Mouse (Mus musculus) adipocyte (in vitro differentiated cells): ENCODE data around the gene Nfe2l2.

Source experiments
- DNase-seq: peaks from one replicate; pipeline ENCODE4 v3.0.0-alpha.2; 2016; ENCODE audit warnings: low spot score

Nfe2l2 gene

GRCm38 (mm10) chr2:75685458-75685861 is 19.0 kb downstream of the Nfe2l2 start:
- peak; percentile 87 for DNase-seq

GRCm38 (mm10) chr2:75684526-75684925 is 19.9 kb downstream of the Nfe2l2 start:
- DNase-seq, result no peak

GRCm38 (mm10) chr2:75682978-75683709 is 21.3 kb downstream of the Nfe2l2 start:
- peak; percentile 82 for DNase-seq

GRCm38 (mm10) chr2:75681439-75681838 is 23.0 kb downstream of the Nfe2l2 start:
- DNase-seq, result no peak

GRCm38 (mm10) chr2:75679947-75680346 is 24.5 kb downstream of the Nfe2l2 start:
- no peak for DNase-seq

GRCm38 (mm10) chr2:75676567-75676966 is 27.9 kb downstream of the Nfe2l2 start:
- DNase-seq, result no peak

GRCm38 (mm10) chr2:75672561-75672960 is 31.9 kb downstream of the Nfe2l2 start:
- no peak for DNase-seq

GRCm38 (mm10) chr2:75671337-75671660 is 33.1 kb downstream of the Nfe2l2 start:
- no peak for DNase-seq

GRCm38 (mm10) chr2:75670446-75671336 is 33.8 kb downstream of the Nfe2l2 start:
- no peak for DNase-seq

GRCm38 (mm10) chr2:75669491-75670445 is 34.7 kb downstream of the Nfe2l2 start:
- DNase-seq, result no peak

- no peak for DNase-seq
These were observed 43.3 kb downstream of the Nfe2l2 start for GRCm38 (mm10) chr2:75661106-75661505.

- no peak for DNase-seq
These were observed 44.0 kb downstream of the Nfe2l2 start for GRCm38 (mm10) chr2:75660255-75660948.

- peak; percentile 91 for DNase-seq
These were observed 44.8 kb downstream of the Nfe2l2 start for GRCm38 (mm10) chr2:75659629-75659960.

- peak; percentile 99 for DNase-seq
These were observed 45.5 kb downstream of the Nfe2l2 start, which contains the start of gene Hnrnpa3 for GRCm38 (mm10) chr2:75658727-75659628. Gene Hnrnpa3 (plus strand): TSS chr2:75659261.

GRCm38 (mm10) chr2:75657907-75658691 is 46.3 kb downstream of the Nfe2l2 start:
- no peak for DNase-seq

GRCm38 (mm10) chr2:75656924-75657323 is 47.5 kb downstream of the Nfe2l2 start:
- no peak for DNase-seq

GRCm38 (mm10) chr2:75654679-75655078 is 49.8 kb downstream of the Nfe2l2 start:
- no peak for DNase-seq

- no peak for DNase-seq
These were observed 51.3 kb downstream of the Nfe2l2 start for GRCm38 (mm10) chr2:75653150-75653549.

GRCm38 (mm10) chr2:75650437-75650836 is 54.0 kb downstream of the Nfe2l2 start:
- DNase-seq, result no peak

- no peak for DNase-seq
These were observed 59.2 kb downstream of the Nfe2l2 start for GRCm38 (mm10) chr2:75645251-75645650.
